Mouse (Mus musculus) E14TG2a.4 (cell line): ENCODE results near the gene Kng1.

Experiments
- CTCF ChIP-seq: conservative IDR thresholded peaks from 2 replicates; pipeline ENCODE4 v1.5.1; 2014; ENCODE audit warnings: low read length
- NANOG ChIP-seq: IDR thresholded peaks from 2 replicates; pipeline ENCODE4 v1.6.1; 2014; ENCODE audit warnings: borderline replicate concordance, low read length, mixed read lengths

GRCm38 (mm10) chr16:23115486-23115885, 57.8 kb downstream of the Kng1 start:
- no peak for TF ChIP-seq CTCF
- no peak for TF ChIP-seq NANOG
